Mouse (Mus musculus) embryonic fibroblast, embryonic 13.5 days (primary cell): ENCODE results near the gene Popdc2.

Source experiments
- CTCF ChIP-seq: IDR thresholded peaks from 2 replicates; pipeline ENCODE4 v1.5.1; 2011; ENCODE audit warnings: mild to moderate bottlenecking, control low read depth, low read length, moderate library complexity, borderline replicate concordance; ENCODE audit not compliant: insufficient read depth
- POLR2A ChIP-seq: IDR thresholded peaks from 2 replicates; pipeline ENCODE4 v1.6.1; 2011; ENCODE audit warnings: low read depth, mild to moderate bottlenecking, control low read depth, low read length, moderate library complexity

- TF ChIP-seq POLR2A (no peak), CTCF (no peak)
Observed at GRCm38 (mm10) chr16:38383683-38384082, 21.7 kb downstream of the Popdc2 start.
